Mouse (Mus musculus) CH12.LX (cell line): Measurements from ENCODE around the gene Dscam. TPM values are rescaled to one million over a fixed set of nuclear protein-coding genes. Genes with fewer than 3 reads are reported as not detected.

Experiments
- DNase-seq: peaks from one replicate; pipeline ENCODE4 v3.0.0-alpha.2; 2013; ENCODE audit errors: extremely low read depth
- H3K27ac ChIP-seq: 2 replicates; pipeline ENCODE4 v1.5.1; 2012; ENCODE audit warnings: low read depth, mild to moderate bottlenecking, control low read depth, moderate library complexity; ENCODE audit not compliant: insufficient read depth
- H3K27me3 ChIP-seq: replicated peaks from 2 replicates; pipeline ENCODE3; 2012; ENCODE audit warnings: inconsistent platforms
- H3K36me3 ChIP-seq, 2 experiments: replicated peaks in 1 of 2; 2 replicates each; pipeline versions ENCODE3 to v1.6.1; 2012; ENCODE audit warnings: inconsistent platforms in 1 of 2, low read length in 1 of 2, mild to moderate bottlenecking in 1 of 2, mixed read lengths in 1 of 2, moderate library complexity in 1 of 2; ENCODE audit not compliant: control insufficient read depth in 1 of 2, insufficient read depth in 1 of 2
- H3K4me1 ChIP-seq, 2 experiments: 2 replicates each; pipeline ENCODE4 v1.6.1; 2012; ENCODE audit warnings: inconsistent platforms in 1 of 2, moderate library complexity in 1 of 2; ENCODE audit not compliant: insufficient read depth in 2 of 2, control insufficient read depth in 1 of 2
- H3K4me2 ChIP-seq: 2 replicates; pipeline ENCODE4 v1.6.1; 2012; ENCODE audit warnings: low read depth, mild to moderate bottlenecking, control low read depth; ENCODE audit not compliant: poor library complexity, insufficient read depth, severe bottlenecking
- H3K4me3 ChIP-seq, 3 experiments: fragments of 150-350 bp in 1 of 3; sonication (generic) in 1 of 3; replicated peaks in 1 of 3; 2 replicates each; pipeline versions ENCODE3 to v1.5.1; 2011 to 2012; ENCODE audit warnings: low read depth in 2 of 3, low read length in 2 of 3, mild to moderate bottlenecking in 2 of 3, moderate library complexity in 2 of 3, control low read depth in 1 of 3, improper control_type of control experiment in 1 of 3, inconsistent platforms in 1 of 3, mixed read lengths in 1 of 3; ENCODE audit not compliant: poor library complexity in 1 of 3
- H3K79me2 ChIP-seq: replicated peaks from 2 replicates; pipeline ENCODE4 v1.6.1; 2012; ENCODE audit warnings: mild to moderate bottlenecking, moderate library complexity; ENCODE audit not compliant: control insufficient read depth, poor library complexity, insufficient read depth, severe bottlenecking; ENCODE audit errors: extremely low read depth
- H3K9ac ChIP-seq: 2 replicates; pipeline ENCODE4 v1.6.1; 2012; ENCODE audit warnings: low read depth, mild to moderate bottlenecking, control low read depth, moderate library complexity; ENCODE audit not compliant: insufficient read depth
- H3K9me3 ChIP-seq: replicated peaks from 2 replicates; pipeline ENCODE3; 2012; ENCODE audit warnings: low read length, inconsistent platforms, mixed read lengths
- BHLHE40 ChIP-seq: IDR thresholded peaks from 2 replicates; pipeline ENCODE4 v1.6.1; 2011; ENCODE audit warnings: mild to moderate bottlenecking, low read depth, low read length, improper control_type of control experiment
- CHD1 ChIP-seq: IDR thresholded peaks from 2 replicates; pipeline ENCODE4 v1.6.1; 2012; ENCODE audit warnings: low read depth, low read length, improper control_type of control experiment, inconsistent platforms
- CHD2 ChIP-seq: IDR thresholded peaks from 2 replicates; pipeline ENCODE4 v1.6.1; 2011; ENCODE audit warnings: low read length, improper control_type of control experiment
- CTCF ChIP-seq, 2 experiments: IDR thresholded peaks in 1 of 2; conservative IDR thresholded peaks in 1 of 2; 2 replicates each; pipeline ENCODE4 v1.5.1; 2011 to 2012; ENCODE audit warnings: low read depth in 2 of 2, low read length in 2 of 2, improper control_type of control experiment in 1 of 2, inconsistent platforms in 1 of 2, mild to moderate bottlenecking in 1 of 2, moderate library complexity in 1 of 2
- E2F4 ChIP-seq: IDR thresholded peaks from 2 replicates; pipeline ENCODE4 v1.6.1; 2011; ENCODE audit warnings: low read depth, low read length, improper control_type of control experiment; ENCODE audit not compliant: insufficient replicate concordance
- ELF1 ChIP-seq: IDR thresholded peaks from 2 replicates; pipeline ENCODE4 v1.6.1; 2014; ENCODE audit warnings: low read depth, mild to moderate bottlenecking, inconsistent platforms, low read length, improper control_type of control experiment
- EP300 ChIP-seq: IDR thresholded peaks from 2 replicates; pipeline ENCODE4 v1.6.1; 2011; ENCODE audit warnings: low read length, improper control_type of control experiment
- ETS1 ChIP-seq: conservative IDR thresholded peaks from 2 replicates; pipeline ENCODE4 v1.6.1; 2012; ENCODE audit warnings: low read depth, mild to moderate bottlenecking, inconsistent platforms, low read length, improper control_type of control experiment, moderate library complexity
- GABPA ChIP-seq: IDR thresholded peaks from 2 replicates; pipeline ENCODE4 v1.6.1; 2012; ENCODE audit warnings: low read depth, low read length, improper control_type of control experiment, inconsistent platforms; ENCODE audit not compliant: insufficient replicate concordance
- HCFC1 ChIP-seq: IDR thresholded peaks from 2 replicates; pipeline ENCODE4 v1.6.1; 2012; ENCODE audit warnings: low read depth, mild to moderate bottlenecking, inconsistent platforms, low read length, improper control_type of control experiment
- IRF4 ChIP-seq: IDR thresholded peaks from 2 replicates; pipeline ENCODE4 v1.6.1; 2014; ENCODE audit warnings: low read depth, mild to moderate bottlenecking, inconsistent platforms, low read length, improper control_type of control experiment
- JUN ChIP-seq: IDR thresholded peaks from 2 replicates; pipeline ENCODE4 v1.6.1; 2011; ENCODE audit warnings: low read depth, mild to moderate bottlenecking, low read length, improper control_type of control experiment, moderate library complexity; ENCODE audit not compliant: insufficient read depth
- JUND ChIP-seq: conservative IDR thresholded peaks from 2 replicates; pipeline ENCODE4 v1.6.1; 2011; ENCODE audit warnings: low read depth, low read length, improper control_type of control experiment
- MAFK ChIP-seq: IDR thresholded peaks from 2 replicates; pipeline ENCODE4 v1.6.1; 2011; ENCODE audit warnings: low read length, improper control_type of control experiment; ENCODE audit not compliant: insufficient replicate concordance
- MAX ChIP-seq: IDR thresholded peaks from 2 replicates; pipeline ENCODE4 v1.6.1; 2011; ENCODE audit warnings: low read length, improper control_type of control experiment
- MAZ ChIP-seq: IDR thresholded peaks from 2 replicates; pipeline ENCODE4 v1.6.1; 2012; ENCODE audit warnings: low read depth, mild to moderate bottlenecking, inconsistent platforms, low read length, improper control_type of control experiment, moderate library complexity
- MEF2A ChIP-seq: IDR thresholded peaks from 2 replicates; pipeline ENCODE4 v1.6.1; 2014; ENCODE audit warnings: low read depth, mild to moderate bottlenecking, inconsistent platforms, low read length, improper control_type of control experiment, borderline replicate concordance
- MXI1 ChIP-seq: IDR thresholded peaks from 2 replicates; pipeline ENCODE4 v1.6.1; 2011; ENCODE audit warnings: mild to moderate bottlenecking, low read depth, low read length, improper control_type of control experiment
- MYC ChIP-seq: IDR thresholded peaks from 2 replicates; pipeline ENCODE4 v1.6.1; 2011; ENCODE audit warnings: low read depth, mild to moderate bottlenecking, improper control_type of control experiment, low read length
- NRF1 ChIP-seq: IDR thresholded peaks from 2 replicates; pipeline ENCODE4 v1.6.1; 2014; ENCODE audit warnings: low read depth, mild to moderate bottlenecking, inconsistent platforms, low read length, improper control_type of control experiment, moderate library complexity
- POLR2A ChIP-seq: IDR thresholded peaks from 2 replicates; pipeline ENCODE4 v1.6.1; 2011; ENCODE audit warnings: low read depth, mild to moderate bottlenecking, improper control_type of control experiment, low read length
- POLR2AphosphoS2 ChIP-seq: IDR thresholded peaks from 2 replicates; pipeline ENCODE4 v1.6.1; 2011; ENCODE audit warnings: low read depth, low read length, improper control_type of control experiment
- RAD21 ChIP-seq: IDR thresholded peaks from 2 replicates; pipeline ENCODE4 v1.6.1; 2011; ENCODE audit warnings: low read depth, mild to moderate bottlenecking, low read length, improper control_type of control experiment, moderate library complexity
- RCOR1 ChIP-seq: conservative IDR thresholded peaks from 2 replicates; pipeline ENCODE4 v1.6.1; 2012; ENCODE audit warnings: low read depth, mild to moderate bottlenecking, inconsistent platforms, low read length, improper control_type of control experiment
- SIN3A ChIP-seq: IDR thresholded peaks from 2 replicates; pipeline ENCODE4 v1.6.1; 2012; ENCODE audit warnings: low read length, improper control_type of control experiment, inconsistent platforms
- SMC3 ChIP-seq: IDR thresholded peaks from 2 replicates; pipeline ENCODE4 v1.6.1; 2011; ENCODE audit warnings: low read depth, low read length, improper control_type of control experiment
- TBP ChIP-seq: conservative IDR thresholded peaks from 2 replicates; pipeline ENCODE4 v1.6.1; 2011; ENCODE audit warnings: low read depth, low read length, improper control_type of control experiment
- TCF12 ChIP-seq: IDR thresholded peaks from 2 replicates; pipeline ENCODE4 v1.6.1; 2014; ENCODE audit warnings: low read depth, mild to moderate bottlenecking, inconsistent platforms, low read length, improper control_type of control experiment
- USF2 ChIP-seq: conservative IDR thresholded peaks from 2 replicates; pipeline ENCODE4 v1.6.1; 2011; ENCODE audit warnings: low read depth, low read length, improper control_type of control experiment
- ZC3H11A ChIP-seq: IDR thresholded peaks from 2 replicates; pipeline ENCODE4 v1.6.1; 2012; ENCODE audit warnings: low read depth, mild to moderate bottlenecking, inconsistent platforms, low read length, improper control_type of control experiment
- ZKSCAN1 ChIP-seq: IDR thresholded peaks from 2 replicates; pipeline ENCODE4 v1.6.1; 2012; ENCODE audit warnings: low read depth, inconsistent platforms, low read length, improper control_type of control experiment, borderline replicate concordance
- ZNF384 ChIP-seq: IDR thresholded peaks from 2 replicates; pipeline ENCODE4 v1.6.1; 2012; ENCODE audit warnings: low read depth, low read length, improper control_type of control experiment, inconsistent platforms
- dilution Hi-C: fragments of 300-500 bp; cut with MboI; formaldehyde crosslinking; loops from 2 replicates; pipeline ENCODE4 v1.14.3; 2020; ENCODE audit warnings: low sequenced_read_pairs; ENCODE audit not compliant: extremely low pct_unique_long_range_greater_than_20kb, extremely low pct_ligation_motif_present
- in situ Hi-C: fragments of 300-500 bp; cut with MboI; formaldehyde crosslinking; loops from 3 replicates; pipeline ENCODE4 v1.14.3; 2019; ENCODE audit warnings: low sequenced_read_pairs, low pct_ligation_motif_present, low pct_unique_long_range_greater_than_20kb, mixed read lengths
- polyA plus RNA-seq: library from polyadenylated mRNA; unstranded; fragments of >175 nt; gene quantifications from 2 replicates; pipeline ENCODE4 v1.2.1, GENCODE M21; 2012; ENCODE audit warnings: low read depth; ENCODE audit not compliant: insufficient read length
- total RNA-seq, 2 experiments: library from RNA; depleted of rRNA; stranded (reverse); fragments of 300-350 nt in 1 of 2; fragments of >200 nt in 1 of 2; gene quantifications; 2 replicates each; pipeline ENCODE4 v1.2.3; 2012 to 2014

Gene Dscam
- total and polyA plus RNA-seq, 3 experiments: under 0.01 to 0.39 (median 0.12) TPM

GRCm38 (mm10) chr16:96541056-96541455 is 629.5 kb downstream of the Dscam start:
- Histone ChIP-seq H3K27ac (no peak overlapping the region), H3K4me3 (no peak overlapping the region), H3K27me3 (no peaks in the 10 kb centered on the region), H3K4me2 (peak overlapping the region; percentile 29; the same call in 1 of the 2 replicates), H3K4me1 (peaks cover 14 to 83% of the 10 kb centered on the region in 2 experiments), H3K36me3 (no peaks in the 10 kb centered on the region), H3K79me2 (no peaks in the 10 kb centered on the region), H3K9me3 (no peaks in the 10 kb centered on the region), H3K9ac (no peak overlapping the region)
- dilution Hi-C loops: no loop called here
- TF ChIP-seq CHD1 (no peak; the same call in 1 of the 2 replicates), MAZ (peak; percentile 90), SMC3 (peak; percentile 19; the same call in 1 of the 2 replicates), GABPA (no peak), TBP (0 out of 2 replicates have a peak, but pooled peaks have one; percentile 32), RAD21 (peak; percentile 6; the same call in 1 of the 2 replicates), ZC3H11A (no peak), POLR2AphosphoS2 (no peak), ELF1 (peak; percentile 63), JUN (peak; percentile 24; the same call in 1 of the 2 replicates), MYC (peak; percentile 84), E2F4 (0 out of 2 replicates have a peak, but pooled peaks have one; percentile 62), USF2 (no peak), MXI1 (no peak), HCFC1 (peak; percentile 61), ZNF384 (peak; percentile 28; the same call in 1 of the 2 replicates), CTCF (conservative IDR thresholded peaks at IDR 0.05 in 1 of 2, IDR thresholded peaks at IDR 0.05 in 1 of 2; ENCODE audit: low read depth in 2 of 2, low read length in 2 of 2) (no peak), MEF2A (peak; percentile 94), POLR2A (peak; percentile 20; the same call in 1 of the 2 replicates), MAFK (0 out of 2 replicates have a peak, but pooled peaks have one; percentile 20), MAX (peak; percentile 75), JUND (peak; percentile 71), SIN3A (peak; percentile 60; the same call in 1 of the 2 replicates), ETS1 (peak; percentile 78), IRF4 (peak; percentile 82), EP300 (peak; percentile 94), CHD2 (peak; percentile 90), NRF1 (no peak), TCF12 (peak; percentile 61; the same call in 1 of the 2 replicates), RCOR1 (peak; percentile 65; the same call in 1 of the 2 replicates), BHLHE40 (peak; percentile 49), ZKSCAN1 (no peak)
- in situ Hi-C loops: no loop called here
- DNase-seq: peak; percentile 94

Other genes with a start within 250 kb of the Dscam start
- 0.04 and 0.17 TPM in 2 replicates for gene Bace2, start 186.0 kb upstream of the Dscam start, total RNA-seq (2012; rRNA removed)
- gene Bace2, start 186.0 kb upstream of the Dscam start, total RNA-seq (2014; rRNA removed): 0.04 and 0.63 TPM in 2 replicates
- 0.30 and 0.46 TPM in 2 replicates for gene Bace2, start 186.0 kb upstream of the Dscam start, polyA plus RNA-seq